Mouse (Mus musculus): ENCODE measurements around the gene Filip1l. TPM values are rescaled to one million over a fixed set of nuclear protein-coding genes. Genes with fewer than 3 reads are reported as not detected.

Gene Filip1l
- polyA plus RNA-seq, 1 experiment from 2014 or later, result 29.0 TPM

- no peak for DNase-seq
- H3K9ac ChIP-seq, result no peak overlapping the region
These were observed 224.6 kb downstream of the Filip1l start for GRCm38 (mm10) chr16:57577519-57577918.

GRCm38 (mm10) chr16:57580041-57580440 is 227.1 kb downstream of the Filip1l start:
- Histone ChIP-seq H3K36me3 (ENCODE audit: insufficient read depth) (peaks cover 3% of the 10 kb centered on the region; the same call in 1 of the 2 replicates), H3K4me3 (ENCODE audit: low read depth, low read length) (no peak overlapping the region), H3K4me1 (ENCODE audit: insufficient read depth) (no peaks in the 10 kb centered on the region), H3K9ac (no peak overlapping the region), H3K27ac (ENCODE audit: low read depth) (no peak overlapping the region), H3K27me3 (ENCODE audit: insufficient read depth, low read length) (no peaks in the 10 kb centered on the region), H3K4me2 (no peak overlapping the region), H3K9me3 (ENCODE audit: low read depth, low read length) (no peaks in the 10 kb centered on the region)
- no peak for TF ChIP-seq CTCF (IDR thresholded peaks at IDR 0.05; ENCODE audit: low read depth)
- WGBS, result 61% methylated on average over 7 of the region's 7 CpGs
- DNase-seq, result peak; percentile 32
- peak; percentile 80 for ATAC-seq (ENCODE audit: insufficient read depth)

More at GRCm38 (mm10) chr16:57577519-57577918, 224.6 kb downstream of the Filip1l start:
- Histone ChIP-seq H3K9me3 (ENCODE audit: low read depth, low read length) (no peaks in the 10 kb centered on the region), H3K36me3 (ENCODE audit: insufficient read depth) (peaks cover 9% of the 10 kb centered on the region), H3K27me3 (ENCODE audit: insufficient read depth, low read length) (no peaks in the 10 kb centered on the region), H3K27ac (ENCODE audit: low read depth) (no peak overlapping the region), H3K4me1 (ENCODE audit: insufficient read depth) (no peaks in the 10 kb centered on the region), H3K4me3 (ENCODE audit: low read depth, low read length) (no peak overlapping the region), H3K4me2 (no peak overlapping the region)
- 89% methylated on average over 1 of the region's 1 CpGs for WGBS
- TF ChIP-seq CTCF (IDR thresholded peaks at IDR 0.05; ENCODE audit: low read depth), result peak; percentile 30
- ATAC-seq (ENCODE audit: insufficient read depth), result no peak

- ATAC-seq (ENCODE audit: insufficient read depth) (peak; percentile 48; the same call in 1 of the 2 replicates), DNase-seq (peak; percentile 68)
- no peak overlapping the region for H3K27ac ChIP-seq (ENCODE audit: low read depth)
These were observed 229.1 kb downstream of the Filip1l start for GRCm38 (mm10) chr16:57582008-57582407.

GRCm38 (mm10) chr16:57585201-57585600 is 232.3 kb downstream of the Filip1l start:
- Histone ChIP-seq H3K27me3 (ENCODE audit: insufficient read depth, low read length) (no peaks in the 10 kb centered on the region), H3K27ac (ENCODE audit: low read depth) (peak overlapping the region; percentile 36; the same call in 1 of the 2 replicates), H3K4me1 (ENCODE audit: insufficient read depth) (no peaks in the 10 kb centered on the region; the same call in 1 of the 2 replicates), H3K4me3 (ENCODE audit: low read depth, low read length) (no peak overlapping the region), H3K36me3 (ENCODE audit: insufficient read depth) (no peaks in the 10 kb centered on the region), H3K9me3 (ENCODE audit: low read depth, low read length) (no peaks in the 10 kb centered on the region), H3K9ac (no peak overlapping the region), H3K4me2 (no peak overlapping the region)
- DNase-seq, result peak; percentile 68
- no peak for TF ChIP-seq CTCF (IDR thresholded peaks at IDR 0.05; ENCODE audit: low read depth)
- no peak for ATAC-seq (ENCODE audit: insufficient read depth)
- WGBS, result 18% methylated on average over 3 of the region's 3 CpGs

More at GRCm38 (mm10) chr16:57582008-57582407, 229.1 kb downstream of the Filip1l start:
- Histone ChIP-seq H3K9ac (no peak overlapping the region), H3K4me3 (ENCODE audit: low read depth, low read length) (no peak overlapping the region), H3K4me2 (no peak overlapping the region), H3K4me1 (ENCODE audit: insufficient read depth) (no peaks in the 10 kb centered on the region; the same call in 1 of the 2 replicates), H3K27me3 (ENCODE audit: insufficient read depth, low read length) (no peaks in the 10 kb centered on the region), H3K36me3 (ENCODE audit: insufficient read depth) (no peaks in the 10 kb centered on the region), H3K9me3 (ENCODE audit: low read depth, low read length) (no peaks in the 10 kb centered on the region)
- WGBS, result 52% methylated on average over 2 of the region's 2 CpGs
- no peak for TF ChIP-seq CTCF (IDR thresholded peaks at IDR 0.05; ENCODE audit: low read depth)

GRCm38 (mm10) chr16:57593422-57594157 is 240.7 kb downstream of the Filip1l start:
- Histone ChIP-seq H3K4me3 (ENCODE audit: low read depth, low read length) (no peak overlapping the region), H3K4me2 (no peak overlapping the region), H3K4me1 (ENCODE audit: insufficient read depth) (no peaks in the 10 kb centered on the region), H3K27me3 (ENCODE audit: insufficient read depth, low read length) (no peaks in the 10 kb centered on the region), H3K36me3 (ENCODE audit: insufficient read depth) (no peaks in the 10 kb centered on the region), H3K9ac (no peak overlapping the region), H3K9me3 (ENCODE audit: low read depth, low read length) (no peaks in the 10 kb centered on the region), H3K27ac (ENCODE audit: low read depth) (no peak overlapping the region)
- WGBS, result 38% methylated on average over 7 of the region's 7 CpGs
- peak; percentile 52; the same call in 1 of the 2 replicates for ATAC-seq (ENCODE audit: insufficient read depth)
- DNase-seq, result peak; percentile 91
- TF ChIP-seq CTCF (IDR thresholded peaks at IDR 0.05; ENCODE audit: low read depth), result peak; percentile 81

- ATAC-seq (ENCODE audit: insufficient read depth) (peak; percentile 31; the same call in 1 of the 2 replicates), DNase-seq (peak; percentile 45)
- Histone ChIP-seq H3K9me3 (ENCODE audit: low read depth, low read length) (no peaks in the 10 kb centered on the region), H3K4me2 (no peak overlapping the region), H3K9ac (no peak overlapping the region), H3K27me3 (ENCODE audit: insufficient read depth, low read length) (no peaks in the 10 kb centered on the region), H3K4me3 (ENCODE audit: low read depth, low read length) (no peak overlapping the region), H3K36me3 (ENCODE audit: insufficient read depth) (no peaks in the 10 kb centered on the region), H3K27ac (ENCODE audit: low read depth) (no peak overlapping the region), H3K4me1 (ENCODE audit: insufficient read depth) (no peaks in the 10 kb centered on the region)
- 71% methylated on average over 4 of the region's 4 CpGs for WGBS
- TF ChIP-seq CTCF (IDR thresholded peaks at IDR 0.05; ENCODE audit: low read depth), result no peak
These were observed 244.5 kb downstream of the Filip1l start for GRCm38 (mm10) chr16:57597295-57597957.

- Histone ChIP-seq H3K36me3 (ENCODE audit: insufficient read depth) (no peaks in the 10 kb centered on the region), H3K4me1 (ENCODE audit: insufficient read depth) (no peaks in the 10 kb centered on the region), H3K27me3 (ENCODE audit: insufficient read depth, low read length) (no peaks in the 10 kb centered on the region), H3K4me2 (no peak overlapping the region), H3K9me3 (ENCODE audit: low read depth, low read length) (no peaks in the 10 kb centered on the region), H3K4me3 (ENCODE audit: low read depth, low read length) (no peak overlapping the region), H3K9ac (no peak overlapping the region), H3K27ac (ENCODE audit: low read depth) (no peak overlapping the region)
- no peak for ATAC-seq (ENCODE audit: insufficient read depth)
- TF ChIP-seq CTCF (IDR thresholded peaks at IDR 0.05; ENCODE audit: low read depth), result no peak
- no peak for DNase-seq
These were observed 248.1 kb downstream of the Filip1l start for GRCm38 (mm10) chr16:57601031-57601430.
